Mouse (Mus musculus): ENCODE data around the gene Nck2.

- no peak for TF ChIP-seq CTCF (IDR thresholded peaks at IDR 0.05; ENCODE audit: borderline replicate concordance, insufficient read depth, low read depth, low read length)
- no peak for TF ChIP-seq POLR2A (IDR thresholded peaks at IDR 0.05; ENCODE audit: borderline replicate concordance, insufficient read depth, low read length)
Observed at GRCm38 (mm10) chr1:43503676-43504075, 59.3 kb downstream of the Nck2 start.
